Mouse (Mus musculus) heart, embryonic 11.5 days (tissue): ENCODE data around the gene Tnfrsf25. TPM values are rescaled to one million over a fixed set of nuclear protein-coding genes. Genes with fewer than 3 reads are reported as not detected.

Source experiments
- ATAC-seq: fragments of 200-750 bp; cut with Nextera tagmentation; replicated peaks from 2 replicates; pipeline ENCODE4 v1.8.0; 2017; ENCODE audit warnings: moderate library complexity; ENCODE audit not compliant: insufficient number of reproducible peaks, low FRiP score, low TSS enrichment
- H3K27ac ChIP-seq: fragments of 300-500 bp; sonication (generic); 2 replicates; pipeline ENCODE4 v1.5.1; 2014; ENCODE audit warnings: mild to moderate bottlenecking, low read depth, low read length
- H3K27me3 ChIP-seq: fragments of 300-500 bp; sonication (generic); 2 replicates; pipeline ENCODE4 v1.6.1; 2014; ENCODE audit warnings: mild to moderate bottlenecking, low read length, mixed read lengths; ENCODE audit not compliant: control insufficient read depth, insufficient read depth
- H3K36me3 ChIP-seq: fragments of 300-500 bp; sonication (generic); 2 replicates; pipeline ENCODE4 v1.6.1; 2014; ENCODE audit warnings: mild to moderate bottlenecking, low read length, moderate library complexity, mixed read lengths; ENCODE audit not compliant: control insufficient read depth, insufficient read depth
- H3K4me1 ChIP-seq: fragments of 300-500 bp; sonication (generic); 2 replicates; pipeline ENCODE4 v1.6.1; 2014; ENCODE audit warnings: low read length; ENCODE audit not compliant: control insufficient read depth, insufficient read depth
- H3K4me2 ChIP-seq: fragments of 300-500 bp; sonication (generic); 2 replicates; pipeline ENCODE4 v1.6.1; 2014; ENCODE audit warnings: mild to moderate bottlenecking, moderate library complexity
- H3K4me3 ChIP-seq: fragments of 300-500 bp; sonication (generic); 2 replicates; pipeline ENCODE4 v1.5.1; 2014; ENCODE audit warnings: low read depth, low read length
- H3K9ac ChIP-seq: fragments of 300-500 bp; sonication (generic); 2 replicates; pipeline ENCODE4 v1.6.1; 2014; ENCODE audit warnings: mild to moderate bottlenecking, low read depth, low read length, moderate library complexity
- H3K9me3 ChIP-seq: fragments of 300-500 bp; sonication (generic); replicated peaks from 2 replicates; pipeline ENCODE4 v1.6.1; 2016; ENCODE audit warnings: low read length; ENCODE audit not compliant: control insufficient read depth
- WGBS: fragments of 180-500 bp; shearing (Covaris S2); extraction: QIAGEN DNeasy Blood & Tissue Kit; methylation state at CpG from one replicate; pipeline ENCODE4 v1.1.7; 2014; ENCODE audit not compliant: insufficient replicate concordance; 5-methylcytosine and 5-hydroxymethylcytosine counted together
- polyA plus RNA-seq: library from polyadenylated mRNA; unstranded; fragments of >200 nt; fragmentation: Nextera tagmentation; extraction: Ambion mirVana; gene quantifications from 2 replicates; pipeline ENCODE4 v1.2.1, GENCODE M21; 2014

Tnfrsf25 gene
- polyA plus RNA-seq, 1 experiment from 2014 or later: 0.27 TPM

DNA sequence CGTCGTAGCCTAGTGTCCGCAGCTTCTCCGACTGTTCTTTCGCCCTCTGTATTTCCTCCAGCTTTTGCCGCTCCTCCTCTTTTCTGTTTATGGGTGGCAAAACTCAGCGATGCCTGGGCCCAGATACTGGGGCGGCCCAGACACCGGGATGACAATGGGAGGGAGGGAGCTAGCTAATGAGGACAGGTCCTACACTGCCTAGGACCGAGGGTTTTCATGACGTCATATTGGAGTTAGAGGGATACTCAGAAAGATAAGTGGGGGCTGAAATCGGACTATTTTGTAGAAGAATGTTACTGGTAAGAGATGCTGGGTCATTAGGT, 5.4 kb downstream of the Tnfrsf25 start:
- Histone ChIP-seq H3K36me3 (no peaks in the 10 kb centered on the region), H3K4me2 (peak overlapping the region; percentile 55), H3K4me3 (peak overlapping the region; percentile 30), H3K9me3 (no peaks in the 10 kb centered on the region), H3K27me3 (peaks cover 94% of the 10 kb centered on the region), H3K27ac (no peak overlapping the region), H3K9ac (no peak overlapping the region), H3K4me1 (peaks cover 29% of the 10 kb centered on the region)
- WGBS: under 1% methylated on average over 12 of the region's 12 CpGs
- ATAC-seq: no peak

GRCm38 (mm10) chr4:152124361-152124961, 8.7 kb downstream of the Tnfrsf25 start:
- Histone ChIP-seq H3K9ac (no peak overlapping the region), H3K4me3 (peak overlapping the region; percentile 40; the same call in 1 of the 2 replicates), H3K27me3 (peaks cover 99% of the 10 kb centered on the region), H3K4me2 (peak overlapping the region; percentile 62; the same call in 1 of the 2 replicates), H3K4me1 (peaks cover 33% of the 10 kb centered on the region), H3K9me3 (no peaks in the 10 kb centered on the region), H3K27ac (no peak overlapping the region), H3K36me3 (no peaks in the 10 kb centered on the region)
- 14% methylated on average over 13 of the region's 13 CpGs for WGBS
- no peak for ATAC-seq

DNA sequence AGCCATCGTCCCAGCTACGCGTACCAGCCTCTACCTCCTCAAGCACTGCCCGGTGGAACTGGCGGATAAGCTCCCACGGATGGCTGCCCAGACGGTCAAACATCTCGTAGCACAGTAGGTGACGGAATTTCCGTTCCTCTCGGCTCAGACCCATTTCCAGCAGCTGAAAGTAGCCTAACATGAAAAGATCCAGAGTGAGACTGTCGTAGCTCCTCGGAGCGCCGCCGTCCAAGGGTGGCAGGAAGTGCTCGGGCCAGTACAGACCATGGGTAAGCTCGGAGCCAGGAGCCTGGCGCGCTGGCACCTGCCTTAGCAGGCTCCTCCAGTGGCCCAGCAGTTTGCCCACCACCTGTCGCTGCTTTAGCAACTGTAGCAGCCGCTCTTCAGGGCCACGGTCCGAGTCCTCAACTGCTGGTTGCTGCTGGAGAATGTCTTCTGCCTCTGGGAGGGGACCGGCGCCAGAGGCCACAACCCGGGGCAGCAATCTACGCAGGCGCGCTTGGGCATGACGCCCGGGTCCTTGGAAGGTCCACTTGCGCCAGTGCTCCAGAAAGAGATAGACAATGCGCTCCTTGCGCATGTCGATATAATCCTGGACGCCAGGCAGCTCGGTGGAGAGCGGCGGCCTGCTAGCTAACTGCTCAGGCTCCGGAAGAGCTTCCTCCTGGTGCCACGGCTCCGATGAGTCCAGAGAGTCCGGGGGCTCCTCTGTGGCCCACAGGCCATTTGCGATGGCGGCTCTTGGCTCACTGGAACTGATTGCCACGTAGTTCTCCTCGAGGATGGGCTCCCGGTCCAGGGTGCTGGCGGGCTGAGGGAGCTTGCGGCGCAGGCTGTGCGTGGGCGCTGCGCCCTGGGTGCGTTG, 9.7 kb downstream of the Tnfrsf25 start:
- no peak for ATAC-seq
- no peak overlapping the region for H3K27ac ChIP-seq
- H3K36me3 ChIP-seq: no peaks in the 10 kb centered on the region
- peak overlapping the region; percentile 62 for H3K4me2 ChIP-seq
- H3K4me3 ChIP-seq: peak overlapping the region; percentile 40
- H3K9me3 ChIP-seq: no peaks in the 10 kb centered on the region
- peak overlapping the region; percentile 46; the same call in 1 of the 2 replicates for H3K9ac ChIP-seq
- peaks cover 99% of the 10 kb centered on the region for H3K27me3 ChIP-seq
- H3K4me1 ChIP-seq: peaks cover 26% of the 10 kb centered on the region
- WGBS: 8% methylated on average over 56 of the region's 56 CpGs

GRCm38 (mm10) chr4:152126026-152126920, 10.5 kb downstream of the Tnfrsf25 start:
- WGBS: 6% methylated on average over 65 of the region's 65 CpGs

GRCm38 (mm10) chr4:152127884-152128283, 12.2 kb downstream of the Tnfrsf25 start:
- 78% methylated on average over 11 of the region's 11 CpGs for WGBS
- peaks cover 32% of the 10 kb centered on the region for H3K4me1 ChIP-seq
- ATAC-seq: no peak

More at GRCm38 (mm10) chr4:152126026-152126920, 10.5 kb downstream of the Tnfrsf25 start:
- Histone ChIP-seq H3K36me3 (no peaks in the 10 kb centered on the region), H3K27ac (no peak overlapping the region), H3K27me3 (peaks cover 99% of the 10 kb centered on the region), H3K4me2 (peak overlapping the region; percentile 62), H3K9me3 (no peaks in the 10 kb centered on the region), H3K4me1 (peaks cover 25% of the 10 kb centered on the region), H3K4me3 (peak overlapping the region; percentile 40), H3K9ac (peak overlapping the region; percentile 46; the same call in 1 of the 2 replicates)
- no peak for ATAC-seq

DNA sequence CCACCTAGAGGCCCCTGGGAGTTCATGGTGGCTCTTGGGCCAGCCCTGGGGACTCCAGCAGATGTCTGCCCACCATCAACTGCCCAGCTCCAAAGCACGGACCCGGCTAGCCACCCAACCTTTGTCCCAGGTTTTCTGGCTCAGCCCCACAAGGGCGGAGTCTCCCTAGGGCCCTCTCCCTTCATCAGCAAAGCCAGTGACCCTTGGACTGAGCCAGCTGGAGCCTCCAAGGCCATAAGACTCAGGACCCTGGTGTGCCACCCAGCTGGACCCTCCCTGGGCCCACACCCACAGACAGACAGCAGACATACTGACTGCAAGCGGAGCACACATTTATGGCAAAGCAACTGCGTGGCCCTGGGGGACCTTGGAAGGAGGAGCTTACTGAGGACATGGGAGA, 13.1 kb downstream of the Tnfrsf25 start:
- 58% methylated on average over 5 of the region's 5 CpGs for WGBS
- Histone ChIP-seq H3K4me2 (no peak overlapping the region), H3K27me3 (peaks cover 100% of the 10 kb centered on the region), H3K4me3 (no peak overlapping the region), H3K4me1 (peaks cover 32% of the 10 kb centered on the region), H3K27ac (no peak overlapping the region), H3K36me3 (no peaks in the 10 kb centered on the region), H3K9me3 (no peaks in the 10 kb centered on the region), H3K9ac (no peak overlapping the region)
- no peak for ATAC-seq

More at GRCm38 (mm10) chr4:152127884-152128283, 12.2 kb downstream of the Tnfrsf25 start:
- Histone ChIP-seq H3K9ac (no peak overlapping the region), H3K36me3 (no peaks in the 10 kb centered on the region), H3K9me3 (no peaks in the 10 kb centered on the region), H3K27me3 (peaks cover 100% of the 10 kb centered on the region), H3K4me2 (no peak overlapping the region), H3K27ac (no peak overlapping the region), H3K4me3 (no peak overlapping the region)

DNA sequence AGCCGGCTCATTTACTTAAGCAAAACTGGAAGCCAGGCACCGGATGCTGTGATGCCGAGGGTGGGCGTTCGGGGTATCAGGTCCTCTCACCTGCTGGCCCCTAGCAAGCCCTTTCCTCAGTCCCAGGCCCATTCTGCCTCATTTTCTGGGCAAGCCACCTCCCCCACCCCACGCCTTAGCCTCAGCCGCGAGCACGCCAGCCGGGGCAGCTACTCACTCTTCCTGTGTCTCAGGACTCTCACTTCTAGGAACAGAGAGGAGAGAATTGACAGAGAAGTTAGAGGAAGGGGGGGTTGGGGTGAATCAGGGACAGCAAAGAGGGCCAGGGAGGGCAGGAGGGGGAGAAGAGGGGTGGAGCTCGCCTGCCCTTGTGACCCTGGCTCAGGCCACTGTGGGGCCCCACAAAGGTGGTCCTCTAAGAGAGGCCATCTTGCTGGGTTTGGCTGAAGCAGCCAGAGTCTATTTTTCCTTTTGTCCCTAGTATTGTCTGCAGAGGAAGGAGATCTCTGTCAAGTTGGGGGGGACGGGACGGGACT, 13.7 kb downstream of the Tnfrsf25 start:
- Histone ChIP-seq H3K4me3 (no peak overlapping the region), H3K9me3 (no peaks in the 10 kb centered on the region), H3K4me2 (no peak overlapping the region), H3K27me3 (peaks cover 100% of the 10 kb centered on the region), H3K36me3 (no peaks in the 10 kb centered on the region), H3K27ac (no peak overlapping the region), H3K4me1 (peaks cover 32% of the 10 kb centered on the region), H3K9ac (no peak overlapping the region)
- WGBS: 37% methylated on average over 13 of the region's 13 CpGs
- no peak for ATAC-seq
